Mouse (Mus musculus): ENCODE data around the gene Ppfia4. TPM values are rescaled to one million over a fixed set of nuclear protein-coding genes. Genes with fewer than 3 reads are reported as not detected.

Gene Ppfia4
- total and polyA plus RNA-seq, 3 experiments = 0.30 to 5.4 (median 1.8) TPM

DNA sequence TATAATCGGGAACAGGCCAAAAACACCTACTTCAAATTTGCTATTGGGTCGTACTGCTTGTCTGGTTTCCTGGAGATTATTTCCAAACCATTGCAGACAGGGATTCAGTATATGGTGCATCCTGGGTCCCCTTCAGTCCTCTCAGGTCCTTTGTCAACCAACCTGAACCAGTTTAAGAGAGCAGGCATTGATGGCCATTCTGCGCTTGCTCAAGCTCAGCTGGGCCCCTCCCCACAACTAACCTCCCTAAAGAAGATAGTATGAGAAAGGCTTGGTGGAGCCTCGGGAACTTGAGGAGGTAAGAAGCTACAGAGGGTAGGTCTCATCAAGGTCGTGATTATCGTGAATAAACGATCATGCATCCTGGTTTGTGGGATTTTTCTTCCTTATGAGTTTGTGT, 39.5 kb downstream of the Ppfia4 start:
- no peak for TF ChIP-seq SIN3A (IDR thresholded peaks at IDR 0.05; ENCODE audit: low read length)
- TF ChIP-seq BHLHE40 (IDR thresholded peaks at IDR 0.05; ENCODE audit: low read depth, low read length) = no peak
- TF ChIP-seq POLR2AphosphoS2 (IDR thresholded peaks at IDR 0.05; ENCODE audit: low read depth, low read length) = no peak
- no peak for TF ChIP-seq SMC3 (IDR thresholded peaks at IDR 0.05; ENCODE audit: low read depth, low read length)
- no peak for TF ChIP-seq RAD21 (IDR thresholded peaks at IDR 0.05; ENCODE audit: low read depth, low read length)
- no peak for TF ChIP-seq RCOR1 (conservative IDR thresholded peaks at IDR 0.05; ENCODE audit: low read depth, low read length)
- no peak for TF ChIP-seq NRF1 (IDR thresholded peaks at IDR 0.05; ENCODE audit: low read depth, low read length)
- no peak for TF ChIP-seq POLR2A (IDR thresholded peaks at IDR 0.05; ENCODE audit: low read depth, low read length)
- Histone ChIP-seq H3K4me1 (ENCODE audit: control insufficient read depth in 1 of 2, insufficient read depth in 2 of 2) (peaks cover 0 to 30% of the 10 kb centered on the region in 2 experiments; a peak in 2 of 4 replicates), H3K9ac (ENCODE audit: insufficient read depth, low read depth) (no peak overlapping the region), H3K79me2 (replicated peaks; ENCODE audit: control insufficient read depth, extremely low read depth, insufficient read depth, poor library complexity, severe bottlenecking) (no peaks in the 10 kb centered on the region), H3K4me3 (replicated peaks in 1 of 3; ENCODE audit: low read depth in 2 of 3, low read length in 2 of 3, poor library complexity in 1 of 3) (no peak overlapping the region), H3K36me3 (replicated peaks in 1 of 2; ENCODE audit: control insufficient read depth in 1 of 2, insufficient read depth in 1 of 2, low read length in 1 of 2) (peaks cover 0 to 6% of the 10 kb centered on the region in 2 experiments), H3K27ac (ENCODE audit: insufficient read depth, low read depth) (no peak overlapping the region), H3K4me2 (ENCODE audit: insufficient read depth, low read depth, poor library complexity, severe bottlenecking) (no peak overlapping the region), H3K9me3 (replicated peaks; ENCODE audit: low read length) (peaks cover 5% of the 10 kb centered on the region), H3K27me3 (replicated peaks) (no peaks in the 10 kb centered on the region)
- in situ Hi-C loops (cut with MboI; ENCODE audit: low pct_ligation_motif_present, low pct_unique_long_range_greater_than_20kb, low sequenced_read_pairs) (loop anchor here (10.0 kb wide), 2 partner anchors 48 to 98 kb away; partner anchors contain the start of gene Mybph), dilution Hi-C loops (cut with MboI; ENCODE audit: extremely low pct_ligation_motif_present, extremely low pct_unique_long_range_greater_than_20kb, low sequenced_read_pairs) (no loop called here)
- no peak for DNase-seq (ENCODE audit: extremely low read depth)

DNA sequence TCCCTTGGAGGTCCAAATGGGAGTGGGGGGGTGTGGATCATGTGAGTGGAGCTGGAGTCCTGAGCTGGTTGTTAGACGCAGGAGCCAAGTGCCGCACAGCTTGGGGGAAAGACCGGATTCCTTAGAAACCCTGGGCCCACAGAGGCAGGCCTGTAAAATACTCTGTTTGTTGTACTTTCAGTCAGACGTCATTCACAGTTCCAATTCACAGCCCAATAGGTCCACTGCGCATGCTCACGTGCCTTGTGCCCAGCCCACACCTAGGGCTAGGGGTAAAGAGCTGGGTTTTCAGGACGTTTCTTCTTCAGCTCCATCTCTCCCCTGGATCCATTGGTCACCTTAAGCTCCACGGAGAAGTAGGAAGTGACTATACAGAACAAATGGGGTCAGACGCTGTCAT, 40.1 kb downstream of the Ppfia4 start:
- H3K27ac ChIP-seq (ENCODE audit: insufficient read depth, low read depth) = no peak overlapping the region
- peaks cover 0 to 2% of the 10 kb centered on the region in 2 experiments for H3K36me3 ChIP-seq (replicated peaks in 1 of 2; ENCODE audit: control insufficient read depth in 1 of 2, insufficient read depth in 1 of 2, low read length in 1 of 2)
- no peak for DNase-seq (ENCODE audit: extremely low read depth)
- H3K9ac ChIP-seq (ENCODE audit: insufficient read depth, low read depth) = no peak overlapping the region
- no peaks in the 10 kb centered on the region for H3K27me3 ChIP-seq (replicated peaks)
- H3K9me3 ChIP-seq (replicated peaks; ENCODE audit: low read length) = peaks cover 5% of the 10 kb centered on the region
- TF ChIP-seq JUND (conservative IDR thresholded peaks at IDR 0.05; ENCODE audit: low read depth, low read length) (no peak), MEF2A (IDR thresholded peaks at IDR 0.05; ENCODE audit: borderline replicate concordance, low read depth, low read length) (no peak), ZC3H11A (IDR thresholded peaks at IDR 0.05; ENCODE audit: low read depth, low read length) (no peak), TBP (conservative IDR thresholded peaks at IDR 0.05; ENCODE audit: low read depth, low read length) (no peak), POLR2AphosphoS2 (IDR thresholded peaks at IDR 0.05; ENCODE audit: low read depth, low read length) (no peak), BHLHE40 (IDR thresholded peaks at IDR 0.05; ENCODE audit: low read depth, low read length) (0 out of 2 replicates have a peak, but pooled peaks have one; percentile 11), HCFC1 (IDR thresholded peaks at IDR 0.05; ENCODE audit: low read depth, low read length) (no peak), ELF1 (IDR thresholded peaks at IDR 0.05; ENCODE audit: low read depth, low read length) (no peak), JUN (IDR thresholded peaks at IDR 0.05; ENCODE audit: insufficient read depth, low read depth, low read length) (no peak), RCOR1 (conservative IDR thresholded peaks at IDR 0.05; ENCODE audit: low read depth, low read length) (no peak), NRF1 (IDR thresholded peaks at IDR 0.05; ENCODE audit: low read depth, low read length) (peak; percentile 47; the same call in 1 of the 2 replicates)
- dilution Hi-C loops (cut with MboI; ENCODE audit: extremely low pct_ligation_motif_present, extremely low pct_unique_long_range_greater_than_20kb, low sequenced_read_pairs) = no loop called here
- H3K4me1 ChIP-seq (ENCODE audit: control insufficient read depth in 1 of 2, insufficient read depth in 2 of 2) = peaks cover 0 to 37% of the 10 kb centered on the region in 2 experiments; a peak in 2 of 4 replicates
- no peaks in the 10 kb centered on the region for H3K79me2 ChIP-seq (replicated peaks; ENCODE audit: control insufficient read depth, extremely low read depth, insufficient read depth, poor library complexity, severe bottlenecking)
- in situ Hi-C loops (cut with MboI; ENCODE audit: low pct_ligation_motif_present, low pct_unique_long_range_greater_than_20kb, low sequenced_read_pairs) = loop anchor here (10.0 kb wide), 2 partner anchors 48 to 98 kb away; partner anchors contain the start of gene Mybph
- H3K4me3 ChIP-seq (replicated peaks in 1 of 3; ENCODE audit: low read depth in 2 of 3, low read length in 2 of 3, poor library complexity in 1 of 3) = no peak overlapping the region
- no peak overlapping the region for H3K4me2 ChIP-seq (ENCODE audit: insufficient read depth, low read depth, poor library complexity, severe bottlenecking)

Data from CH12.LX (cell line).